Mouse (Mus musculus) CH12.LX (cell line): ENCODE results near the gene Lypd6b. TPM values are rescaled to one million over a fixed set of nuclear protein-coding genes. Genes with fewer than 3 reads are reported as not detected.
A peak's percentile ranks its signal among the peaks of the same experiment; 100 is the strongest.

ENCODE experiments used
- DNase-seq: peaks from one replicate; pipeline ENCODE4 v3.0.0-alpha.2; 2013; ENCODE audit errors: extremely low read depth
- H3K27ac ChIP-seq: 2 replicates; pipeline ENCODE4 v1.5.1; 2012; ENCODE audit warnings: low read depth, mild to moderate bottlenecking, control low read depth, moderate library complexity; ENCODE audit not compliant: insufficient read depth
- H3K27me3 ChIP-seq: replicated peaks from 2 replicates; pipeline ENCODE3; 2012; ENCODE audit warnings: inconsistent platforms
- H3K36me3 ChIP-seq, 2 experiments: replicated peaks in 1 of 2; 2 replicates each; pipeline versions ENCODE3 to v1.6.1; 2012; ENCODE audit warnings: inconsistent platforms in 1 of 2, low read length in 1 of 2, mild to moderate bottlenecking in 1 of 2, mixed read lengths in 1 of 2, moderate library complexity in 1 of 2; ENCODE audit not compliant: control insufficient read depth in 1 of 2, insufficient read depth in 1 of 2
- H3K4me1 ChIP-seq, 2 experiments: 2 replicates each; pipeline ENCODE4 v1.6.1; 2012; ENCODE audit warnings: inconsistent platforms in 1 of 2, moderate library complexity in 1 of 2; ENCODE audit not compliant: insufficient read depth in 2 of 2, control insufficient read depth in 1 of 2
- H3K4me2 ChIP-seq: 2 replicates; pipeline ENCODE4 v1.6.1; 2012; ENCODE audit warnings: low read depth, mild to moderate bottlenecking, control low read depth; ENCODE audit not compliant: poor library complexity, insufficient read depth, severe bottlenecking
- H3K4me3 ChIP-seq, 3 experiments: fragments of 150-350 bp in 1 of 3; sonication (generic) in 1 of 3; replicated peaks in 1 of 3; 2 replicates each; pipeline versions ENCODE3 to v1.5.1; 2011 to 2012; ENCODE audit warnings: low read depth in 2 of 3, low read length in 2 of 3, mild to moderate bottlenecking in 2 of 3, moderate library complexity in 2 of 3, control low read depth in 1 of 3, improper control_type of control experiment in 1 of 3, inconsistent platforms in 1 of 3, mixed read lengths in 1 of 3; ENCODE audit not compliant: poor library complexity in 1 of 3
- H3K79me2 ChIP-seq: replicated peaks from 2 replicates; pipeline ENCODE4 v1.6.1; 2012; ENCODE audit warnings: mild to moderate bottlenecking, moderate library complexity; ENCODE audit not compliant: control insufficient read depth, poor library complexity, insufficient read depth, severe bottlenecking; ENCODE audit errors: extremely low read depth
- H3K9ac ChIP-seq: 2 replicates; pipeline ENCODE4 v1.6.1; 2012; ENCODE audit warnings: low read depth, mild to moderate bottlenecking, control low read depth, moderate library complexity; ENCODE audit not compliant: insufficient read depth
- H3K9me3 ChIP-seq: replicated peaks from 2 replicates; pipeline ENCODE3; 2012; ENCODE audit warnings: low read length, inconsistent platforms, mixed read lengths
- CHD1 ChIP-seq: IDR thresholded peaks from 2 replicates; pipeline ENCODE4 v1.6.1; 2012; ENCODE audit warnings: low read depth, low read length, improper control_type of control experiment, inconsistent platforms
- CHD2 ChIP-seq: IDR thresholded peaks from 2 replicates; pipeline ENCODE4 v1.6.1; 2011; ENCODE audit warnings: low read length, improper control_type of control experiment
- EP300 ChIP-seq: IDR thresholded peaks from 2 replicates; pipeline ENCODE4 v1.6.1; 2011; ENCODE audit warnings: low read length, improper control_type of control experiment
- HCFC1 ChIP-seq: IDR thresholded peaks from 2 replicates; pipeline ENCODE4 v1.6.1; 2012; ENCODE audit warnings: low read depth, mild to moderate bottlenecking, inconsistent platforms, low read length, improper control_type of control experiment
- MEF2A ChIP-seq: IDR thresholded peaks from 2 replicates; pipeline ENCODE4 v1.6.1; 2014; ENCODE audit warnings: low read depth, mild to moderate bottlenecking, inconsistent platforms, low read length, improper control_type of control experiment, borderline replicate concordance
- MYC ChIP-seq: IDR thresholded peaks from 2 replicates; pipeline ENCODE4 v1.6.1; 2011; ENCODE audit warnings: low read depth, mild to moderate bottlenecking, improper control_type of control experiment, low read length
- SMC3 ChIP-seq: IDR thresholded peaks from 2 replicates; pipeline ENCODE4 v1.6.1; 2011; ENCODE audit warnings: low read depth, low read length, improper control_type of control experiment
- TBP ChIP-seq: conservative IDR thresholded peaks from 2 replicates; pipeline ENCODE4 v1.6.1; 2011; ENCODE audit warnings: low read depth, low read length, improper control_type of control experiment
- USF2 ChIP-seq: conservative IDR thresholded peaks from 2 replicates; pipeline ENCODE4 v1.6.1; 2011; ENCODE audit warnings: low read depth, low read length, improper control_type of control experiment
- ZC3H11A ChIP-seq: IDR thresholded peaks from 2 replicates; pipeline ENCODE4 v1.6.1; 2012; ENCODE audit warnings: low read depth, mild to moderate bottlenecking, inconsistent platforms, low read length, improper control_type of control experiment
- ZKSCAN1 ChIP-seq: IDR thresholded peaks from 2 replicates; pipeline ENCODE4 v1.6.1; 2012; ENCODE audit warnings: low read depth, inconsistent platforms, low read length, improper control_type of control experiment, borderline replicate concordance
- ZMIZ1 ChIP-seq: IDR thresholded peaks from 2 replicates; pipeline ENCODE4 v1.6.1; 2012; ENCODE audit warnings: low read depth, mild to moderate bottlenecking, inconsistent platforms, low read length, improper control_type of control experiment
- ZNF384 ChIP-seq: IDR thresholded peaks from 2 replicates; pipeline ENCODE4 v1.6.1; 2012; ENCODE audit warnings: low read depth, low read length, improper control_type of control experiment, inconsistent platforms
- dilution Hi-C: fragments of 300-500 bp; cut with MboI; formaldehyde crosslinking; loops from 2 replicates; pipeline ENCODE4 v1.14.3; 2020; ENCODE audit warnings: low sequenced_read_pairs; ENCODE audit not compliant: extremely low pct_unique_long_range_greater_than_20kb, extremely low pct_ligation_motif_present
- in situ Hi-C: fragments of 300-500 bp; cut with MboI; formaldehyde crosslinking; loops from 3 replicates; pipeline ENCODE4 v1.14.3; 2019; ENCODE audit warnings: low sequenced_read_pairs, low pct_ligation_motif_present, low pct_unique_long_range_greater_than_20kb, mixed read lengths
- polyA plus RNA-seq: library from polyadenylated mRNA; unstranded; fragments of >175 nt; gene quantifications from 2 replicates; pipeline ENCODE4 v1.2.1, GENCODE M21; 2012; ENCODE audit warnings: low read depth; ENCODE audit not compliant: insufficient read length
- total RNA-seq, 2 experiments: library from RNA; depleted of rRNA; stranded (reverse); fragments of 300-350 nt in 1 of 2; fragments of >200 nt in 1 of 2; gene quantifications; 2 replicates each; pipeline ENCODE4 v1.2.3; 2012 to 2014

Gene Lypd6b
- total and polyA plus RNA-seq, 3 experiments, result 0.15 to 1.4 TPM; not detected in 1

GRCm38 (mm10) chr2:49804448-49804847, 17.0 kb downstream of the Lypd6b start:
- dilution Hi-C loops (no loop called here), in situ Hi-C loops (no loop called here)
- no peak overlapping the region for H3K27ac ChIP-seq
- no peaks in the 10 kb centered on the region for H3K9me3 ChIP-seq
- no peaks in the 10 kb centered on the region for H3K36me3 ChIP-seq
- 0 out of 4 replicates have a peak, but pooled peaks cover 0 to 3% of the 10 kb centered on the region in 2 experiments for H3K4me1 ChIP-seq
- no peak for DNase-seq
- H3K4me3 ChIP-seq, result no peak overlapping the region
- TF ChIP-seq USF2, result no peak
- no peak for TF ChIP-seq CHD2
- TF ChIP-seq MEF2A, result no peak
- TF ChIP-seq MYC, result no peak
- TF ChIP-seq ZC3H11A, result no peak
- TF ChIP-seq TBP, result no peak
- TF ChIP-seq, all 38 proteins: peak for 0
- Histone ChIP-seq H3K9ac (no peak overlapping the region), H3K79me2 (no peaks in the 10 kb centered on the region), H3K4me2 (no peak overlapping the region), H3K27me3 (no peaks in the 10 kb centered on the region)

GRCm38 (mm10) chr2:49805736-49806371, 18.4 kb downstream of the Lypd6b start:
- H3K4me2 ChIP-seq, result no peak overlapping the region
- in situ Hi-C loops, result no loop called here
- H3K9me3 ChIP-seq, result no peaks in the 10 kb centered on the region
- H3K27me3 ChIP-seq, result no peaks in the 10 kb centered on the region
- H3K4me3 ChIP-seq, result no peak overlapping the region
- no peaks in the 10 kb centered on the region for H3K36me3 ChIP-seq
- DNase-seq, result no peak
- no peak overlapping the region for H3K9ac ChIP-seq
- 0 out of 4 replicates have a peak, but pooled peaks cover 0 to 3% of the 10 kb centered on the region in 2 experiments for H3K4me1 ChIP-seq
- H3K79me2 ChIP-seq, result no peaks in the 10 kb centered on the region
- no peak overlapping the region for H3K27ac ChIP-seq
- TF ChIP-seq SMC3, result no peak
- no peak for TF ChIP-seq ZNF384
- dilution Hi-C loops, result no loop called here

DNA sequence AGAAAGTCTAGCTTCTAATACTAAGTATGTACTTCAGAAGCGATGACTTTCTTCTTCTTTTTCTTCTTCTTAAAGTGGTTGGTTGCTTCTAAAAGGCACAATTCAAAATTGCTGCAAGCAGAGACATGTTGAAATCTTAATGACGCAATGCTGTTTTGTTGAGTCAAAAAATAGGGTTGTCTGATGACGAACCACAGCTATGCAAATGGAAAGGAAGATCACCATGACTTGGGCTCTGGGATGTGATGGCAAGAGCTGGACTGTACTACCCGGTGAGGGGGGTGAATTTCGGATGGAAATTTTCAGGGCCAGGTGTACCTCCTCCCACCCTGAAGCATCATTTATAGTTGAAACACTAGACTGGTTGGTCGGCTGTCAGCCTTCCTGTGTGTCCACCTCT, 22.0 kb downstream of the Lypd6b start:
- H3K9me3 ChIP-seq, result no peaks in the 10 kb centered on the region
- no peak overlapping the region for H3K4me2 ChIP-seq
- dilution Hi-C loops, result no loop called here
- in situ Hi-C loops, result no loop called here
- DNase-seq, result peak; percentile 6
- no peaks in the 10 kb centered on the region for H3K36me3 ChIP-seq
- no peak overlapping the region for H3K9ac ChIP-seq
- H3K4me3 ChIP-seq, result peak overlapping the region in 1 of 3 experiments; percentile 15
- no peak for TF ChIP-seq ZMIZ1
- TF ChIP-seq CHD1, result 0 out of 2 replicates have a peak, but pooled peaks have one; percentile 52
- no peak for TF ChIP-seq ZKSCAN1
- peak; percentile 60; the same call in 1 of the 2 replicates for TF ChIP-seq MEF2A
- TF ChIP-seq HCFC1, result no peak
- peak; percentile 34; the same call in 1 of the 2 replicates for TF ChIP-seq EP300
- H3K79me2 ChIP-seq, result no peaks in the 10 kb centered on the region
- H3K4me1 ChIP-seq, result 0 out of 4 replicates have a peak, but pooled peaks cover 0 to 3% of the 10 kb centered on the region in 2 experiments
- no peak overlapping the region for H3K27ac ChIP-seq
- no peaks in the 10 kb centered on the region for H3K27me3 ChIP-seq
